Mouse (Mus musculus): ENCODE results near the gene Gm3646. TPM values are rescaled to one million over a fixed set of nuclear protein-coding genes. Genes with fewer than 3 reads are reported as not detected.

Gene Gm3646
- polyA plus RNA-seq, 1 experiment from 2014 or later: not detected

- Histone ChIP-seq H3K9ac (no peak overlapping the region), H3K4me1 (peaks cover 6% of the 10 kb centered on the region; the same call in 1 of the 2 replicates), H3K27me3 (no peaks in the 10 kb centered on the region), H3K4me3 (no peak overlapping the region), H3K4me2 (no peak overlapping the region), H3K36me3 (ENCODE audit: poor library complexity, severe bottlenecking) (no peaks in the 10 kb centered on the region), H3K27ac (no peak overlapping the region), H3K9me3 (replicated peaks) (no peaks in the 10 kb centered on the region)
- 72% methylated on average over 14 of the region's 14 CpGs for WGBS
- ATAC-seq: no peak
Measured at GRCm38 (mm10) chr1:39773991-39774729, 31.0 kb downstream of the Gm3646 start.

GRCm38 (mm10) chr1:39773551-39773950, 31.6 kb downstream of the Gm3646 start:
- Histone ChIP-seq H3K4me2 (no peak overlapping the region), H3K9me3 (replicated peaks) (no peaks in the 10 kb centered on the region), H3K36me3 (ENCODE audit: poor library complexity, severe bottlenecking) (no peaks in the 10 kb centered on the region), H3K9ac (no peak overlapping the region), H3K4me3 (no peak overlapping the region), H3K27me3 (no peaks in the 10 kb centered on the region), H3K27ac (no peak overlapping the region), H3K4me1 (peaks cover 6% of the 10 kb centered on the region; the same call in 1 of the 2 replicates)
- 76% methylated on average over 5 of the region's 5 CpGs for WGBS
- no peak for ATAC-seq

- no peak overlapping the region for H3K27ac ChIP-seq
- no peak for ATAC-seq
- no peak overlapping the region for H3K9ac ChIP-seq
- 31% methylated on average over 3 of the region's 3 CpGs for WGBS
- peaks cover 6% of the 10 kb centered on the region; the same call in 1 of the 2 replicates for H3K4me1 ChIP-seq
- H3K9me3 ChIP-seq (replicated peaks): no peaks in the 10 kb centered on the region
- H3K36me3 ChIP-seq (ENCODE audit: poor library complexity, severe bottlenecking): no peaks in the 10 kb centered on the region
- H3K4me2 ChIP-seq: no peak overlapping the region
- H3K27me3 ChIP-seq: no peaks in the 10 kb centered on the region
- H3K4me3 ChIP-seq: no peak overlapping the region
Measured at GRCm38 (mm10) chr1:39772401-39773095, 32.6 kb downstream of the Gm3646 start.

GRCm38 (mm10) chr1:39770436-39770835, 34.7 kb downstream of the Gm3646 start:
- Histone ChIP-seq H3K4me3 (no peak overlapping the region), H3K27ac (no peak overlapping the region), H3K4me1 (peaks cover 6% of the 10 kb centered on the region; the same call in 1 of the 2 replicates), H3K27me3 (no peaks in the 10 kb centered on the region), H3K4me2 (no peak overlapping the region), H3K9me3 (replicated peaks) (no peaks in the 10 kb centered on the region), H3K36me3 (ENCODE audit: poor library complexity, severe bottlenecking) (no peaks in the 10 kb centered on the region), H3K9ac (no peak overlapping the region)
- no peak for ATAC-seq
- WGBS: 81% methylated on average over 5 of the region's 5 CpGs

- 88% methylated on average over 3 of the region's 3 CpGs for WGBS
- H3K27ac ChIP-seq: no peak overlapping the region
- H3K4me2 ChIP-seq: no peak overlapping the region
- H3K36me3 ChIP-seq (ENCODE audit: poor library complexity, severe bottlenecking): no peaks in the 10 kb centered on the region
- H3K9me3 ChIP-seq (replicated peaks): no peaks in the 10 kb centered on the region
- ATAC-seq: no peak
- H3K4me3 ChIP-seq: no peak overlapping the region
- no peak overlapping the region for H3K9ac ChIP-seq
- peaks cover 6% of the 10 kb centered on the region; the same call in 1 of the 2 replicates for H3K4me1 ChIP-seq
- no peaks in the 10 kb centered on the region for H3K27me3 ChIP-seq
Measured at GRCm38 (mm10) chr1:39768017-39768416, 37.1 kb downstream of the Gm3646 start.

GRCm38 (mm10) chr1:39765854-39766493, 39.2 kb downstream of the Gm3646 start:
- Histone ChIP-seq H3K4me2 (no peak overlapping the region), H3K36me3 (ENCODE audit: poor library complexity, severe bottlenecking) (no peaks in the 10 kb centered on the region), H3K4me3 (no peak overlapping the region), H3K27ac (no peak overlapping the region), H3K9ac (no peak overlapping the region), H3K27me3 (0 out of 2 replicates have a peak, but pooled peaks cover 6% of the 10 kb centered on the region), H3K4me1 (peaks cover 16% of the 10 kb centered on the region), H3K9me3 (replicated peaks) (no peaks in the 10 kb centered on the region)
- no peak for ATAC-seq
- WGBS: 88% methylated on average over 7 of the region's 7 CpGs

GRCm38 (mm10) chr1:39762025-39762370, 43.1 kb downstream of the Gm3646 start:
- Histone ChIP-seq H3K27ac (peak overlapping the region; percentile 37; the same call in 1 of the 2 replicates), H3K4me2 (peak overlapping the region; percentile 51), H3K9ac (no peak overlapping the region), H3K27me3 (0 out of 2 replicates have a peak, but pooled peaks cover 6% of the 10 kb centered on the region), H3K4me1 (peaks cover 17% of the 10 kb centered on the region), H3K36me3 (ENCODE audit: poor library complexity, severe bottlenecking) (no peaks in the 10 kb centered on the region), H3K4me3 (peak overlapping the region; percentile 9; the same call in 1 of the 2 replicates), H3K9me3 (replicated peaks) (no peaks in the 10 kb centered on the region)
- peak; percentile 66; the same call in 1 of the 2 replicates for ATAC-seq
- WGBS: under 1% methylated on average over 10 of the region's 10 CpGs

- WGBS: 6% methylated on average over 22 of the region's 22 CpGs
- Histone ChIP-seq H3K4me1 (peaks cover 17% of the 10 kb centered on the region), H3K4me2 (peak overlapping the region; percentile 51), H3K4me3 (peak overlapping the region; percentile 9; the same call in 1 of the 2 replicates), H3K9ac (no peak overlapping the region), H3K27me3 (0 out of 2 replicates have a peak, but pooled peaks cover 6% of the 10 kb centered on the region), H3K9me3 (replicated peaks) (no peaks in the 10 kb centered on the region), H3K27ac (peak overlapping the region; percentile 37), H3K36me3 (ENCODE audit: poor library complexity, severe bottlenecking) (no peaks in the 10 kb centered on the region)
- peak; percentile 56 for ATAC-seq
Measured at GRCm38 (mm10) chr1:39761211-39762024, 43.7 kb downstream of the Gm3646 start.

GRCm38 (mm10) chr1:39760181-39760715, 44.9 kb downstream of the Gm3646 start:
- H3K4me3 ChIP-seq: no peak overlapping the region
- no peak for ATAC-seq
- no peak overlapping the region for H3K9ac ChIP-seq
- H3K27ac ChIP-seq: no peak overlapping the region
- 0 out of 2 replicates have a peak, but pooled peaks cover 6% of the 10 kb centered on the region for H3K27me3 ChIP-seq
- no peak overlapping the region for H3K4me2 ChIP-seq
- WGBS: 78% methylated on average over 6 of the region's 6 CpGs
- peaks cover 17% of the 10 kb centered on the region for H3K4me1 ChIP-seq
- H3K36me3 ChIP-seq (ENCODE audit: poor library complexity, severe bottlenecking): no peaks in the 10 kb centered on the region
- no peaks in the 10 kb centered on the region for H3K9me3 ChIP-seq (replicated peaks)

- Histone ChIP-seq H3K4me1 (peaks cover 17% of the 10 kb centered on the region), H3K9me3 (replicated peaks) (no peaks in the 10 kb centered on the region), H3K9ac (no peak overlapping the region), H3K4me2 (no peak overlapping the region), H3K27ac (no peak overlapping the region), H3K27me3 (0 out of 2 replicates have a peak, but pooled peaks cover 6% of the 10 kb centered on the region), H3K36me3 (ENCODE audit: poor library complexity, severe bottlenecking) (no peaks in the 10 kb centered on the region), H3K4me3 (no peak overlapping the region)
- 61% methylated on average over 9 of the region's 9 CpGs for WGBS
- ATAC-seq: no peak
Measured at GRCm38 (mm10) chr1:39759231-39760175, 45.6 kb downstream of the Gm3646 start.

Measured in forebrain, embryonic 13.5 days (tissue).